Mouse (Mus musculus) lung, postnatal 0 days (tissue): ENCODE results near the gene Nf2.

ENCODE experiments used
- CTCF ChIP-seq: IDR thresholded peaks from 2 replicates; pipeline ENCODE4 v1.5.1; 2016; ENCODE audit warnings: antibody characterized with exemption, mild to moderate bottlenecking
- EP300 ChIP-seq: IDR thresholded peaks from 2 replicates; pipeline ENCODE4 v1.6.1; 2016; ENCODE audit warnings: antibody characterized with exemption, mild to moderate bottlenecking, control low read depth

- TF ChIP-seq CTCF: peak; percentile 66
- TF ChIP-seq EP300: peak; percentile 28; the same call in 1 of the 2 replicates
These were observed 33.7 kb upstream of the Nf2 start for GRCm38 (mm10) chr11:4882892-4883627.
